Comparison of ENCODE assay signal across 8 mouse cellular contexts in the genomic region with DNA sequence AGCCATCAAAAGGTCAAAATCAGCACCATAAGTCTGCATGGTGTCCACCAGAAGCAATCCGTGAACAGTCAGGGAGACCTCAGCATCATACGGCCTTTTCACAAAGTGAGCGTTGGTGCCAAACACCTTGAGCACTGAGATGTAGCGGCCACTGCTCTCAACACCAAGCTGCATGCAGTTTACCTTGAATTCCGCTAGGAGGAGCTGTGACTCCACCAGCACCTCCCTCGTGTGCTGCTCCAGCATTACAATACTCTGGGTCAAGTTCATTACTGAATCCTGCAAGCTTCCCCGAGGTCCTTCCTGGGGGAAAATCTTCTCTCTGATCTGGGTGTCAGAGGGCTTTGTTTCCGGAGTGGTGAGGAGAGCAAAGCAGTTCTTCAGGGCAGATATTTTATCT. TPM values are rescaled to one million over a fixed set of nuclear protein-coding genes. Genes with fewer than 3 reads are reported as not detected.
DNase-seq lines count a peak whose midpoint lies in the region; ATAC-seq and TF ChIP-seq lines count a peak whose summit lies in the region.

No protein-coding gene starts in this region.

- peaks cover 86% of the 10 kb centered on the region for H3K36me3 ChIP-seq in G1E (replicated peaks)
- H3K36me3 ChIP-seq in intestine, postnatal 0 days (ENCODE audit: control insufficient read depth, insufficient read depth) = peaks cover 96% of the 10 kb centered on the region
- peaks cover 91% of the 10 kb centered on the region for H3K36me3 ChIP-seq in limb, embryonic 13.5 days
- H3K36me3 ChIP-seq in midbrain, embryonic 15.5 days (replicated peaks) = peaks cover 69% of the 10 kb centered on the region

- no peaks in the 10 kb centered on the region for H3K27me3 ChIP-seq in G1E (ENCODE audit: insufficient read depth, low read length)
- H3K27me3 ChIP-seq in intestine, postnatal 0 days (replicated peaks; ENCODE audit: control insufficient read depth, insufficient read depth, low read length) = no peaks in the 10 kb centered on the region
- H3K27me3 ChIP-seq in limb, embryonic 13.5 days = no peaks in the 10 kb centered on the region
- H3K27me3 ChIP-seq in midbrain, embryonic 15.5 days (replicated peaks) = no peaks in the 10 kb centered on the region

- H3K27ac ChIP-seq in intestine, postnatal 0 days (ENCODE audit: low read depth, low read length) = no peak overlapping the region
- H3K27ac ChIP-seq in limb, embryonic 13.5 days = no peak overlapping the region
- H3K27ac ChIP-seq in midbrain, embryonic 15.5 days = no peak overlapping the region

- ATAC-seq in G1E (ENCODE audit: extremely low read depth, insufficient number of reproducible peaks, low FRiP score, poor library complexity, severe bottlenecking) = peak; percentile 80
- peak; percentile 67 for ATAC-seq in intestine, postnatal 0 days
- ATAC-seq in limb, embryonic 13.5 days (ENCODE audit: low FRiP score, low read depth) = peak; percentile 64; the same call in 1 of the 2 replicates
- peak; percentile 50; the same call in 1 of the 2 replicates for ATAC-seq in midbrain, embryonic 15.5 days (replicated peaks)

- DNase-seq in 3134 (ENCODE audit: extremely low read depth, insufficient read length, low spot score) (peak; percentile 10), G1E (ENCODE audit: low spot score) (peak; percentile 22)
- DNase-seq in cerebellum, adult 11-12 months = peak; percentile 34
- peak; percentile 23 to 31 for DNase-seq in frontal cortex, postnatal 25 days (ENCODE audit: low spot score in 2 of 2)
- peak; percentile 23 to 39 for DNase-seq in spleen, postnatal 36 days (ENCODE audit: low spot score in 2 of 2)

- no peaks in the 10 kb centered on the region for H3K9me3 ChIP-seq in G1E (replicated peaks)
- H3K9me3 ChIP-seq in intestine, postnatal 0 days (ENCODE audit: control insufficient read depth) = no peaks in the 10 kb centered on the region
- H3K9me3 ChIP-seq in limb, embryonic 13.5 days = peaks cover 5% of the 10 kb centered on the region; the same call in 1 of the 2 replicates
- no peaks in the 10 kb centered on the region for H3K9me3 ChIP-seq in midbrain, embryonic 15.5 days

- no peak overlapping the region for H3K4me2 ChIP-seq in intestine, postnatal 0 days (replicated peaks; ENCODE audit: low read depth)
- no peak overlapping the region for H3K4me2 ChIP-seq in limb, embryonic 13.5 days (replicated peaks)
- no peak overlapping the region for H3K4me2 ChIP-seq in midbrain, embryonic 15.5 days

- TF ChIP-seq CTCF in G1E (IDR thresholded peaks at IDR 0.05; ENCODE audit: low read depth, low read length) = peak; percentile 100
- peak; percentile 98 for TF ChIP-seq CTCF in intestine, postnatal 0 days (IDR thresholded peaks at IDR 0.05; ENCODE audit: low read depth)

- 46% methylated on average over 8 of the region's 8 CpGs for WGBS in intestine, postnatal 0 days
- 47% methylated on average over 8 of the region's 8 CpGs for WGBS in limb, embryonic 13.5 days
- WGBS in midbrain, embryonic 15.5 days = 46% methylated on average over 8 of the region's 8 CpGs

- no peak overlapping the region for H3K9ac ChIP-seq in intestine, postnatal 0 days (ENCODE audit: low read depth, low read length)
- no peak overlapping the region for H3K9ac ChIP-seq in limb, embryonic 13.5 days
- no peak overlapping the region for H3K9ac ChIP-seq in midbrain, embryonic 15.5 days

- H3K4me3 ChIP-seq in G1E (ENCODE audit: low read depth, low read length) = no peak overlapping the region
- no peak overlapping the region for H3K4me3 ChIP-seq in intestine, postnatal 0 days (ENCODE audit: low read depth, low read length)
- no peak overlapping the region for H3K4me3 ChIP-seq in limb, embryonic 13.5 days
- H3K4me3 ChIP-seq in midbrain, embryonic 15.5 days = no peak overlapping the region

- H3K4me1 ChIP-seq in G1E (ENCODE audit: insufficient read depth, low read depth, low read length) = no peaks in the 10 kb centered on the region; the same call in 1 of the 2 replicates
- no peaks in the 10 kb centered on the region for H3K4me1 ChIP-seq in intestine, postnatal 0 days (replicated peaks; ENCODE audit: control insufficient read depth, insufficient read depth, low read length)
- H3K4me1 ChIP-seq in limb, embryonic 13.5 days = no peaks in the 10 kb centered on the region
- H3K4me1 ChIP-seq in midbrain, embryonic 15.5 days = no peaks in the 10 kb centered on the region

RNA-seq across cellular contexts. Expression of gene Vps13d, which starts 38.8 kb away (rescaled TPM):
- total RNA-seq in G1E (2014; fragmentation: Nextera tagmentation) = 38.8 and 38.9 TPM in 2 replicates
- total RNA-seq in G1E (2017) = 27.6 and 34.7 TPM in 2 replicates
- 4.5 and 7.7 TPM in 2 replicates for polyA plus RNA-seq in G1E (2012)
- polyA plus RNA-seq in intestine, postnatal 0 days (2015; fragmentation: Nextera tagmentation; extraction: Ambion mirVana) = 14.8 and 18.2 TPM in 2 replicates
- polyA plus RNA-seq in limb, embryonic 13.5 days (2015; fragmentation: Nextera tagmentation; extraction: Ambion mirVana) = 10.4 and 13.1 TPM in 2 replicates
- 9.6 and 11.1 TPM in 2 replicates for polyA plus RNA-seq in midbrain, embryonic 15.5 days (2015; fragmentation: Nextera tagmentation; extraction: Ambion mirVana)
